In genomic region chr16:37787558-37788194, GRCm38 (mm10) we compare ENCODE assay signal across 7 mouse cellular contexts. TPM values are rescaled to one million over a fixed set of nuclear protein-coding genes. Genes with fewer than 3 reads are reported as not detected.
A peak's percentile ranks its signal among the peaks of the same experiment; 100 is the strongest.
DNase-seq lines count a peak whose midpoint lies in the region; ATAC-seq and TF ChIP-seq lines count a peak whose summit lies in the region.

No protein-coding gene starts in this region.

- H3K9ac ChIP-seq in lung, embryonic 14.5 days = peak overlapping the region; percentile 37
- peak overlapping the region; percentile 29; the same call in 1 of the 2 replicates for H3K9ac ChIP-seq in intestine, embryonic 14.5 days (ENCODE audit: low read length)

- DNase-seq in lung, embryonic 14.5 days = peak; percentile 72
- no peak for DNase-seq in lung, postnatal 14 days
- no peak for DNase-seq in forebrain, embryonic 10.5 days (ENCODE audit: extremely low spot score, low spot score)
- peak; percentile 53 for DNase-seq in intestine, embryonic 14.5 days (ENCODE audit: low spot score)
- DNase-seq in urinary bladder, adult 2 months (ENCODE audit: low spot score) = no peak
- DNase-seq in left cerebral cortex, postnatal 25 days (ENCODE audit: low spot score in 2 of 2) = no peak

- peak overlapping the region; percentile 98 for H3K27ac ChIP-seq in lung, embryonic 14.5 days (ENCODE audit: low read depth)
- peak overlapping the region; percentile 85 for H3K27ac ChIP-seq in forebrain, embryonic 10.5 days
- H3K27ac ChIP-seq in intestine, embryonic 14.5 days (ENCODE audit: low read depth) = peak overlapping the region; percentile 88
- H3K27ac ChIP-seq in small intestine, adult 2 months (ENCODE audit: insufficient read depth, low read depth, low read length) = peak overlapping the region; percentile 41; the same call in 1 of the 2 replicates

- peaks cover 23% of the 10 kb centered on the region for H3K36me3 ChIP-seq in lung, embryonic 14.5 days (ENCODE audit: insufficient read depth)
- H3K36me3 ChIP-seq in forebrain, embryonic 10.5 days (replicated peaks) = peaks cover 53% of the 10 kb centered on the region
- peaks cover 26% of the 10 kb centered on the region for H3K36me3 ChIP-seq in intestine, embryonic 14.5 days (ENCODE audit: control insufficient read depth, insufficient read depth, low read length)
- H3K36me3 ChIP-seq in small intestine, adult 2 months (ENCODE audit: control insufficient read depth, insufficient read depth, low read length) = no peaks in the 10 kb centered on the region

- no peaks in the 10 kb centered on the region for H3K9me3 ChIP-seq in lung, embryonic 14.5 days (ENCODE audit: low read depth, low read length)
- no peaks in the 10 kb centered on the region for H3K9me3 ChIP-seq in forebrain, embryonic 10.5 days
- H3K9me3 ChIP-seq in intestine, embryonic 14.5 days (ENCODE audit: control insufficient read depth, low read length) = no peaks in the 10 kb centered on the region

- no peak for TF ChIP-seq CTCF in lung, embryonic 14.5 days (IDR thresholded peaks at IDR 0.05; ENCODE audit: low read depth)
- no peak for TF ChIP-seq CTCF in small intestine, adult 2 months (IDR thresholded peaks at IDR 0.05; ENCODE audit: extremely low read depth, insufficient read length, insufficient replicate concordance, low read depth, low read length)

- no peak for TF ChIP-seq POLR2A in small intestine, adult 2 months (IDR thresholded peaks at IDR 0.05; ENCODE audit: low read depth, low read length)

- ATAC-seq in lung, embryonic 14.5 days (ENCODE audit: insufficient read depth) = peak; percentile 28; the same call in 1 of the 2 replicates
- no peak for ATAC-seq in intestine, embryonic 14.5 days (replicated peaks; ENCODE audit: low FRiP score, low TSS enrichment, low read depth)

- no peak overlapping the region for H3K4me3 ChIP-seq in lung, embryonic 14.5 days (ENCODE audit: low read depth, low read length)
- H3K4me3 ChIP-seq in forebrain, embryonic 10.5 days = peak overlapping the region; percentile 5; the same call in 1 of the 2 replicates
- H3K4me3 ChIP-seq in intestine, embryonic 14.5 days (ENCODE audit: low read depth, low read length) = no peak overlapping the region
- no peak overlapping the region for H3K4me3 ChIP-seq in small intestine, adult 2 months (ENCODE audit: low read depth, low read length)

- H3K27me3 ChIP-seq in lung, embryonic 14.5 days (ENCODE audit: insufficient read depth, low read length) = no peaks in the 10 kb centered on the region
- no peaks in the 10 kb centered on the region for H3K27me3 ChIP-seq in forebrain, embryonic 10.5 days (ENCODE audit: poor library complexity, severe bottlenecking)
- H3K27me3 ChIP-seq in intestine, embryonic 14.5 days (replicated peaks; ENCODE audit: control insufficient read depth, insufficient read depth, low read length) = no peaks in the 10 kb centered on the region
- H3K27me3 ChIP-seq in small intestine, adult 2 months (ENCODE audit: control insufficient read depth, insufficient read depth, low read length) = no peaks in the 10 kb centered on the region

- H3K4me1 ChIP-seq in lung, embryonic 14.5 days (ENCODE audit: insufficient read depth) = peaks cover 38% of the 10 kb centered on the region
- H3K4me1 ChIP-seq in forebrain, embryonic 10.5 days = peaks cover 55% of the 10 kb centered on the region
- H3K4me1 ChIP-seq in intestine, embryonic 14.5 days (replicated peaks; ENCODE audit: control insufficient read depth, insufficient read depth, low read length) = peaks cover 31% of the 10 kb centered on the region
- H3K4me1 ChIP-seq in small intestine, adult 2 months (ENCODE audit: control insufficient read depth, insufficient read depth, insufficient read length, low read length) = peaks cover 3% of the 10 kb centered on the region; the same call in 1 of the 2 replicates

- H3K4me2 ChIP-seq in lung, embryonic 14.5 days = peak overlapping the region; percentile 40
- H3K4me2 ChIP-seq in intestine, embryonic 14.5 days (ENCODE audit: low read length) = peak overlapping the region; percentile 25; the same call in 1 of the 2 replicates

- WGBS in lung, embryonic 14.5 days = 27% methylated on average over 9 of the region's 9 CpGs
- WGBS in forebrain, embryonic 10.5 days = 54% methylated on average over 9 of the region's 9 CpGs
- WGBS in intestine, embryonic 14.5 days = 28% methylated on average over 9 of the region's 9 CpGs
- WGBS in small intestine, adult 2 months = 41% methylated on average over 9 of the region's 9 CpGs

- intact Hi-C loops in left cerebral cortex, postnatal 25 days (cut with DNase I) = no loop called here

RNA-seq across cellular contexts. Expression of gene Fstl1, which starts 11.0 kb away (rescaled TPM):
- 460 and 502 TPM in 2 replicates for polyA plus RNA-seq in lung, embryonic 14.5 days (2014; fragmentation: Nextera tagmentation; extraction: Ambion mirVana)
- 140 and 143 TPM in 2 replicates for polyA plus RNA-seq in forebrain, embryonic 10.5 days (2016; fragmentation: Nextera tagmentation; extraction: Ambion mirVana)
- 307 and 342 TPM in 2 replicates for polyA plus RNA-seq in intestine, embryonic 14.5 days (2014; fragmentation: Nextera tagmentation; extraction: Ambion mirVana)
- polyA plus RNA-seq in small intestine, adult 2 months (2012; rRNA removed) = 4.7 and 5.4 TPM in 2 replicates
- polyA plus RNA-seq in urinary bladder, adult 2 months (2012; rRNA removed) = 246 and 266 TPM in 2 replicates
- total RNA-seq in left cerebral cortex, postnatal 25 days (2021) = 10 to 100 TPM; 31.7 to 36.9 TPM

Comparison
In these comparisons a context has a peak if more than half of its experiments do, and no peak if none do; other contexts are left out.
1. DNase-seq: peak in lung, embryonic 14.5 days (single experiment) and intestine, embryonic 14.5 days (single experiment); none in lung, postnatal 14 days (single experiment), forebrain, embryonic 10.5 days (single experiment), urinary bladder, adult 2 months (single experiment) and left cerebral cortex, postnatal 25 days (0 of 2).
2. H3K27ac ChIP-seq: peak in every context shown above with its lines; median percentile 98 in lung, embryonic 14.5 days; 88 in intestine, embryonic 14.5 days; 85 in forebrain, embryonic 10.5 days; 41 in small intestine, adult 2 months.
3. RNA of gene Fstl1, which starts 11.0 kb away (polyA plus RNA-seq): 460 to 502 TPM in lung, embryonic 14.5 days, 307 to 342 TPM in intestine, embryonic 14.5 days, 246 to 266 TPM in urinary bladder, adult 2 months and 140 to 143 TPM in forebrain, embryonic 10.5 days; 4.7 to 5.4 TPM in small intestine, adult 2 months; every median in the first group is over 10 times any median in the second.